Mouse (Mus musculus) intestine, embryonic 15.5 days (tissue): ENCODE measurements around the gene Gm498. TPM values are rescaled to one million over a fixed set of nuclear protein-coding genes. Genes with fewer than 3 reads are reported as not detected.

Source experiments
- ATAC-seq: fragments of 200-750 bp; cut with Nextera tagmentation; 2 replicates; pipeline ENCODE4 v1.8.0; 2017; ENCODE audit warnings: moderate TSS enrichment, moderate library complexity
- H3K27ac ChIP-seq: fragments of 300-500 bp; sonication (generic); 2 replicates; pipeline ENCODE4 v1.5.1; 2015; ENCODE audit warnings: mild to moderate bottlenecking, inconsistent platforms
- H3K27me3 ChIP-seq: fragments of 300-500 bp; sonication (generic); replicated peaks from 2 replicates; pipeline ENCODE4 v1.6.1; 2015; ENCODE audit warnings: inconsistent platforms
- H3K36me3 ChIP-seq: fragments of 300-500 bp; sonication (generic); 2 replicates; pipeline ENCODE4 v1.6.1; 2015; ENCODE audit warnings: inconsistent platforms
- H3K4me1 ChIP-seq: fragments of 300-500 bp; sonication (generic); replicated peaks from 2 replicates; pipeline ENCODE4 v1.6.1; 2015; ENCODE audit warnings: inconsistent platforms
- H3K4me2 ChIP-seq: fragments of 300-500 bp; sonication (generic); replicated peaks from 2 replicates; pipeline ENCODE4 v1.6.1; 2015; ENCODE audit warnings: mild to moderate bottlenecking, inconsistent platforms
- H3K4me3 ChIP-seq: fragments of 300-500 bp; sonication (generic); replicated peaks from 2 replicates; pipeline ENCODE4 v1.5.1; 2015; ENCODE audit warnings: inconsistent platforms
- H3K9ac ChIP-seq: fragments of 300-500 bp; sonication (generic); 2 replicates; pipeline ENCODE4 v1.6.1; 2015; ENCODE audit warnings: inconsistent platforms
- H3K9me3 ChIP-seq: fragments of 300-500 bp; sonication (generic); 2 replicates; pipeline ENCODE4 v1.6.1; 2016; ENCODE audit warnings: inconsistent platforms
- WGBS: fragments of 180-500 bp; shearing (Covaris S2); methylation state at CpG from one replicate; pipeline ENCODE4 v1.1.7; 2015; 5-methylcytosine and 5-hydroxymethylcytosine counted together
- polyA plus RNA-seq: library from polyadenylated mRNA; unstranded; fragments of >200 nt; fragmentation: Nextera tagmentation; extraction: Ambion mirVana; gene quantifications from 2 replicates; pipeline ENCODE4 v1.2.1, GENCODE M21; 2015

Gene Gm498
- polyA plus RNA-seq, 1 experiment from 2014 or later, result not detected

GRCm38 (mm10) chr7:143905176-143905575, 38.5 kb downstream of the Gm498 start:
- no peak overlapping the region for H3K9ac ChIP-seq
- no peaks in the 10 kb centered on the region for H3K9me3 ChIP-seq
- H3K27ac ChIP-seq, result no peak overlapping the region
- no peaks in the 10 kb centered on the region for H3K27me3 ChIP-seq
- H3K4me2 ChIP-seq, result no peak overlapping the region
- ATAC-seq, result no peak
- H3K4me1 ChIP-seq, result no peaks in the 10 kb centered on the region
- 78% methylated on average over 1 of the region's 1 CpGs for WGBS
- H3K4me3 ChIP-seq, result no peak overlapping the region
- H3K36me3 ChIP-seq, result no peaks in the 10 kb centered on the region

DNA sequence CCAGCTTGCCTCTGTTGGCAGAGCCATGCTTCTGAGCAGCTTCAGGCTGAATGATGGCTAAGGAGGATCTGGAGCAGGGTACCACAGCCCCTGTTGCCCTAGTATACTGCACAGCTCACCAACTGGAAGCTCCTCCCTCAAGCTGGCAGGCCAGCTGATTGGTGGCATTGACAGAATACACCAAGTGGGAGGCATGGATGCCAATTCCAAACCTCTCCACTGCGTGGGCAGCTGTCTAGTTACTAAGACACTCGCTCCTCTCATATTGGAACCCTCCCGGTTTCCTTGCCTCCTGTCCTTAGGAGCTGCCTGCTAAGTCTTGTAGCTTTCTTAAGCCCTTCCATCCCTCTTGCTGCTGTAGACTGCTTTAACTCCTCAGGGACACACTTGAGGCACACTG, 39.0 kb downstream of the Gm498 start:
- Histone ChIP-seq H3K9ac (no peak overlapping the region), H3K27me3 (no peaks in the 10 kb centered on the region), H3K4me1 (no peaks in the 10 kb centered on the region), H3K9me3 (no peaks in the 10 kb centered on the region), H3K27ac (no peak overlapping the region), H3K4me3 (no peak overlapping the region), H3K4me2 (no peak overlapping the region), H3K36me3 (no peaks in the 10 kb centered on the region)
- WGBS, result 81% methylated on average over 3 of the region's 3 CpGs
- ATAC-seq, result no peak

DNA sequence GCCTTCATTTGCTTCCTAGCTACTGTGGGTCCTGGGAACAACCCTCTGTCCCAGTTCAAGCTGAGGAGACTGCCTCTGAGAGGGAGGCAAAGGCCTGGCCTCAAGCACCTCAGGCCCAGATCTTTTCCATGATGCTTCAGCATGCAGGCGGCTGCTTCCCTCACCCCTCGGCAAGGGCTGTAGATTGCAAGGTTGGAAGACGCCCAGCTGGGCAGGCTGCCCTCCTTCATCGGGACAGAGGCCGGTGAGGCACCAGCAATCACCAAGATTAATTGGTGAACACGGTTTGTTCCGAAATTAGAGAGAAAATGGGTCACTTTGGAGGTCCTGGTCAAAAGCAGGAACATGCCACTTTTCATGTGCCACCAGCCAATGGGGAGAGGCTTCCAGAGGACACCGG, 47.0 kb downstream of the Gm498 start:
- WGBS, result 84% methylated on average over 8 of the region's 8 CpGs
- Histone ChIP-seq H3K27me3 (no peaks in the 10 kb centered on the region), H3K4me2 (no peak overlapping the region), H3K4me1 (no peaks in the 10 kb centered on the region), H3K36me3 (no peaks in the 10 kb centered on the region), H3K27ac (no peak overlapping the region), H3K9me3 (no peaks in the 10 kb centered on the region), H3K4me3 (no peak overlapping the region), H3K9ac (no peak overlapping the region)
- ATAC-seq, result no peak

DNA sequence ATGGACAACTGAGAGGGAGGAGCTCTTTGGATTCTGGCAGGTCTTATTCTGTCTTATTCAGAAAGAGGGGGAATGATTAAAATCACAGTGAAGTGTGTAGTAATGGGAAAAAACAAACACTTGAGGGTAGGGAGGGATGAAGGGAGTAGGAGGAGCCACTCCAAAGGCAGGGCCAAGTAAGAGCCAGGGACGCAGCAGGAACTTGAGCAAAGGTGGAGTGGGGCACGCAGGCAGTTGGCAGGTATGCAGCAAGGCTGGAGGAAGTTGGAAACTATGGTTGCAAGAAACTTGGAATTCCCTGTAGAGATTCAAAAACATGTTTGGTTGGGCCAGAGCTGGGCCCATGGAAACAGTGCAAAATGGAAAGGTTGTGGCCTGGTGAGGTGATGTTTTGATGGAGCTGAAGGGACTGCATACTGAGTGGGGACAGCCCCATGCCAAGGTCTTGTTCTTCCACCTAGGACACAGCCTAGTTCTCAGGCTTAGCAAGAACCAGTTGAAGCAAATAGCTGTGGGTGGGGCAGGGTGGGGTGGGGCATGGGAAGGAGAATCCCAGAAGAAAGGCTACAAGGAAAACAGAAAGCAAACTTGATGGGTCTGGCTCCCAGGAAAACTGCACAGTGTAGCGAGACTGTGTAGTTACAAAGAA, 52.5 kb downstream of the Gm498 start:
- H3K36me3 ChIP-seq, result no peaks in the 10 kb centered on the region
- 68% methylated on average over 3 of the region's 3 CpGs for WGBS
- no peaks in the 10 kb centered on the region for H3K27me3 ChIP-seq
- H3K4me3 ChIP-seq, result no peak overlapping the region
- no peak overlapping the region for H3K4me2 ChIP-seq
- no peaks in the 10 kb centered on the region for H3K9me3 ChIP-seq
- no peak overlapping the region for H3K27ac ChIP-seq
- no peak overlapping the region for H3K9ac ChIP-seq
- no peaks in the 10 kb centered on the region for H3K4me1 ChIP-seq
- ATAC-seq, result peak; percentile 41; the same call in 1 of the 2 replicates

DNA sequence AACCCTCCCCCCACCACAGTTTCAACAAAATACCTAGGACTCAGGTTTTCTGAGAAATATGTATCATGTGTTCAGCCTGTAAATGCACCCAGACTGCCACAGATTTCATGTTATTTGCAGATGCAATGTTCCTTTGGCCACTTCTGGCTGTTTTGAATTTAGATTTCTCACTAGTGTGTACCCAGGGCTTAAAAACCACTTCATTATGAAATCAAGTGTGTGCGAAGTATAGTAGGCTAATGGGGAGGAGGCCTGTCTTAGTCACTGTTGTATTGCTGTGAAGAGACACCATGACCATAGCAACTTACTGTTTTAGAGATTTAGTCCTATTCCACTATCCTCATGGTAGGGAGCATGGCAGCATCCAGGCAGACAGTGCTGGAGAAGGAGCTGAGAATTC, 63.3 kb downstream of the Gm498 start:
- ATAC-seq, result no peak
- Histone ChIP-seq H3K36me3 (no peaks in the 10 kb centered on the region), H3K9ac (no peak overlapping the region), H3K4me1 (no peaks in the 10 kb centered on the region; the same call in 1 of the 2 replicates), H3K9me3 (no peaks in the 10 kb centered on the region), H3K4me3 (no peak overlapping the region), H3K4me2 (no peak overlapping the region), H3K27ac (no peak overlapping the region), H3K27me3 (no peaks in the 10 kb centered on the region)
- 87% methylated on average over 1 of the region's 1 CpGs for WGBS

GRCm38 (mm10) chr7:143938647-143939046, 72.0 kb downstream of the Gm498 start:
- ATAC-seq, result no peak
- no peak overlapping the region for H3K27ac ChIP-seq
- no peaks in the 10 kb centered on the region for H3K27me3 ChIP-seq
- no peaks in the 10 kb centered on the region for H3K4me1 ChIP-seq
- H3K9me3 ChIP-seq, result no peaks in the 10 kb centered on the region
- 65% methylated on average over 4 of the region's 4 CpGs for WGBS
- no peak overlapping the region for H3K9ac ChIP-seq
- no peak overlapping the region for H3K4me3 ChIP-seq
- no peak overlapping the region for H3K4me2 ChIP-seq
- H3K36me3 ChIP-seq, result no peaks in the 10 kb centered on the region

- Histone ChIP-seq H3K4me3 (no peak overlapping the region), H3K4me2 (no peak overlapping the region), H3K36me3 (no peaks in the 10 kb centered on the region), H3K9me3 (no peaks in the 10 kb centered on the region), H3K27ac (no peak overlapping the region), H3K27me3 (no peaks in the 10 kb centered on the region), H3K4me1 (no peaks in the 10 kb centered on the region), H3K9ac (no peak overlapping the region)
- WGBS, result 76% methylated on average over 3 of the region's 3 CpGs
- no peak for ATAC-seq
Observed at GRCm38 (mm10) chr7:143939476-143939875, 72.8 kb downstream of the Gm498 start.

- ATAC-seq, result no peak
Observed at GRCm38 (mm10) chr7:143942941-143943691, 76.5 kb downstream of the Gm498 start.

GRCm38 (mm10) chr7:143944421-143944980, 77.9 kb downstream of the Gm498 start:
- 49% methylated on average over 6 of the region's 6 CpGs for WGBS
- no peak for ATAC-seq

More at GRCm38 (mm10) chr7:143942941-143943691, 76.5 kb downstream of the Gm498 start:
- Histone ChIP-seq H3K4me1 (no peaks in the 10 kb centered on the region), H3K9me3 (no peaks in the 10 kb centered on the region), H3K4me3 (no peak overlapping the region), H3K27me3 (no peaks in the 10 kb centered on the region), H3K9ac (no peak overlapping the region), H3K4me2 (no peak overlapping the region), H3K36me3 (no peaks in the 10 kb centered on the region), H3K27ac (no peak overlapping the region)
- WGBS, result 80% methylated on average over 14 of the region's 14 CpGs

More at GRCm38 (mm10) chr7:143944421-143944980, 77.9 kb downstream of the Gm498 start:
- Histone ChIP-seq H3K9ac (no peak overlapping the region), H3K9me3 (no peaks in the 10 kb centered on the region), H3K27ac (no peak overlapping the region), H3K36me3 (no peaks in the 10 kb centered on the region), H3K27me3 (no peaks in the 10 kb centered on the region), H3K4me3 (no peak overlapping the region), H3K4me2 (no peak overlapping the region), H3K4me1 (no peaks in the 10 kb centered on the region)

Other genes starting within 250 kb of the Gm498 start
- 0.35 and 0.38 TPM in 2 replicates for gene Tnfrsf26, start 238.1 kb upstream of the Gm498 start, polyA plus RNA-seq
- 6.1 and 6.9 TPM in 2 replicates for gene Tnfrsf22, start 217.2 kb upstream of the Gm498 start, polyA plus RNA-seq
- gene Tnfrsf23, start 181.0 kb upstream of the Gm498 start, polyA plus RNA-seq, result 0.69 and 1.2 TPM in 2 replicates
- 25.6 and 25.9 TPM in 2 replicates for gene Osbpl5, start 109.9 kb upstream of the Gm498 start, polyA plus RNA-seq
- gene Mrgprg, start 99.8 kb upstream of the Gm498 start, polyA plus RNA-seq, result not detected in 2 replicates
- gene Mrgpre, start 82.3 kb upstream of the Gm498 start, polyA plus RNA-seq, result 1.2 and 1.3 TPM in 2 replicates
- 19.4 and 21.1 TPM in 2 replicates for gene Nadsyn1, start 44.0 kb upstream of the Gm498 start, polyA plus RNA-seq
- 70.2 and 78.9 TPM in 2 replicates for gene Dhcr7, start 43.7 kb upstream of the Gm498 start, polyA plus RNA-seq
- 0.99 and 1.1 TPM in 2 replicates for gene Shank2, start 135.1 kb downstream of the Gm498 start, polyA plus RNA-seq